Mouse (Mus musculus) brain, adult 2 months (tissue): ENCODE results near the gene Ina.
"Not testable (repeated sequence)": the region's sequence is repeated elsewhere in the genome, so short reads cannot be mapped to it uniquely, and the experiment has no call there.

Experiments used
- DNase-seq: peaks from one replicate; pipeline ENCODE4 v3.0.0; 2011; ENCODE audit warnings: low read depth, low spot score

The Ina gene

GRCm38 (mm10) chr19:47014447-47015381, at the start of gene Ina, which contains the start of gene Nt5c2:
Gene Ina (plus strand): TSS chr19:47014698.
Gene Nt5c2 (minus strand): TSS chr19:47015153.
- peak; percentile 96 for DNase-seq

- DNase-seq, result no peak
Measured at GRCm38 (mm10) chr19:46965496-46965895, 49.0 kb upstream of the Ina start.

GRCm38 (mm10) chr19:46966330-46966729, 48.2 kb upstream of the Ina start:
- peak; percentile 50 for DNase-seq

- no peak for DNase-seq
Measured at GRCm38 (mm10) chr19:46967861-46968260, 46.6 kb upstream of the Ina start.

- DNase-seq, result peak; percentile 57
Measured at GRCm38 (mm10) chr19:46968833-46969232, 45.7 kb upstream of the Ina start.

- DNase-seq, result peak; percentile 82
Measured at GRCm38 (mm10) chr19:46969286-46969985, 45.1 kb upstream of the Ina start.

- DNase-seq, result no peak
Measured at GRCm38 (mm10) chr19:46970121-46970729, 44.3 kb upstream of the Ina start.

GRCm38 (mm10) chr19:46971051-46971689, 43.3 kb upstream of the Ina start:
- peak; percentile 66 for DNase-seq

- peak; percentile 77 for DNase-seq
Measured at GRCm38 (mm10) chr19:46971712-46972111, 42.8 kb upstream of the Ina start.

GRCm38 (mm10) chr19:46972159-46972558, 42.3 kb upstream of the Ina start:
- no peak for DNase-seq

- peak; percentile 50 for DNase-seq
Measured at GRCm38 (mm10) chr19:46975565-46975964, 38.9 kb upstream of the Ina start.

GRCm38 (mm10) chr19:46975997-46976396, 38.5 kb upstream of the Ina start:
- no peak for DNase-seq

- no peak for DNase-seq
Measured at GRCm38 (mm10) chr19:46976743-46977142, 37.8 kb upstream of the Ina start.

- DNase-seq, result peak; percentile 62
Measured at GRCm38 (mm10) chr19:46977460-46977859, 37.0 kb upstream of the Ina start.

GRCm38 (mm10) chr19:46978069-46978468, 36.4 kb upstream of the Ina start:
- DNase-seq, result not testable (repeated sequence)

- DNase-seq, result no peak
Measured at GRCm38 (mm10) chr19:46978920-46979780, 35.3 kb upstream of the Ina start.

- DNase-seq, result no peak
Measured at GRCm38 (mm10) chr19:46979781-46980105, 34.8 kb upstream of the Ina start.

- no peak for DNase-seq
Measured at GRCm38 (mm10) chr19:46981462-46981861, 33.0 kb upstream of the Ina start.

GRCm38 (mm10) chr19:46983352-46983965, 31.0 kb upstream of the Ina start:
- DNase-seq, result no peak

- no peak for DNase-seq
Measured at GRCm38 (mm10) chr19:46983966-46984380, 30.5 kb upstream of the Ina start.
